Mouse (Mus musculus) cerebellum, adult 8-10 months (tissue): ENCODE measurements around the gene Steap3.

Experiments
- DNase-seq: peaks from one replicate; pipeline ENCODE4 v3.0.0; 2022

The Steap3 gene

GRCm38 (mm10) chr1:120196724-120197123, 75.8 kb downstream of the Steap3 start:
- DNase-seq = no peak

GRCm38 (mm10) chr1:120195947-120196346, 76.6 kb downstream of the Steap3 start:
- DNase-seq = no peak

- no peak for DNase-seq
Measured at GRCm38 (mm10) chr1:120193586-120193985, 78.9 kb downstream of the Steap3 start.

GRCm38 (mm10) chr1:120192321-120192720, 80.2 kb downstream of the Steap3 start:
- DNase-seq = no peak

GRCm38 (mm10) chr1:120190946-120191345, 81.6 kb downstream of the Steap3 start:
- no peak for DNase-seq

- no peak for DNase-seq
Measured at GRCm38 (mm10) chr1:120190300-120190699, 82.2 kb downstream of the Steap3 start.

- no peak for DNase-seq
Measured at GRCm38 (mm10) chr1:120189206-120189605, 83.3 kb downstream of the Steap3 start.

- no peak for DNase-seq
Measured at GRCm38 (mm10) chr1:120187059-120187458, 85.4 kb downstream of the Steap3 start.

GRCm38 (mm10) chr1:120186655-120187054, 85.8 kb downstream of the Steap3 start:
- no peak for DNase-seq

GRCm38 (mm10) chr1:120186204-120186603, 86.3 kb downstream of the Steap3 start:
- no peak for DNase-seq

GRCm38 (mm10) chr1:120177141-120177540, 95.4 kb downstream of the Steap3 start:
- no peak for DNase-seq

- DNase-seq = no peak
Measured at GRCm38 (mm10) chr1:120176313-120176712, 96.2 kb downstream of the Steap3 start.

GRCm38 (mm10) chr1:120174991-120175390, 97.5 kb downstream of the Steap3 start:
- no peak for DNase-seq

- DNase-seq = peak; percentile 8
Measured at GRCm38 (mm10) chr1:120171819-120172521, 100.5 kb downstream of the Steap3 start.

GRCm38 (mm10) chr1:120170307-120170706, 102.2 kb downstream of the Steap3 start:
- DNase-seq = no peak

GRCm38 (mm10) chr1:120168674-120169073, 103.8 kb downstream of the Steap3 start:
- no peak for DNase-seq

- no peak for DNase-seq
Measured at GRCm38 (mm10) chr1:120168016-120168415, 104.5 kb downstream of the Steap3 start.

GRCm38 (mm10) chr1:120162616-120163015, 109.9 kb downstream of the Steap3 start:
- no peak for DNase-seq

- no peak for DNase-seq
Measured at GRCm38 (mm10) chr1:120161502-120161901, 111.0 kb downstream of the Steap3 start.

GRCm38 (mm10) chr1:120158474-120159127, 113.9 kb downstream of the Steap3 start:
- DNase-seq = no peak

GRCm38 (mm10) chr1:120155325-120155724, 117.2 kb downstream of the Steap3 start:
- peak; percentile 36 for DNase-seq

GRCm38 (mm10) chr1:120154232-120154631, 118.3 kb downstream of the Steap3 start:
- no peak for DNase-seq

GRCm38 (mm10) chr1:120146994-120147393, 125.5 kb downstream of the Steap3 start:
- DNase-seq = no peak

GRCm38 (mm10) chr1:120145527-120146216, 126.8 kb downstream of the Steap3 start:
- no peak for DNase-seq
